Mouse (Mus musculus) heart, postnatal 0 days (tissue): Measurements from ENCODE around the gene Micu1.

Experiments
- CTCF ChIP-seq: IDR thresholded peaks from 2 replicates; pipeline ENCODE4 v1.5.1; 2016; ENCODE audit warnings: antibody characterized with exemption, control low read depth, low read depth
- EP300 ChIP-seq: IDR thresholded peaks from 2 replicates; pipeline ENCODE4 v1.6.1; 2016; ENCODE audit warnings: antibody characterized with exemption, low read depth

GRCm38 (mm10) chr10:59710246-59710645 is 8.0 kb downstream of the Micu1 start:
- no peak for TF ChIP-seq EP300
- TF ChIP-seq CTCF = 0 out of 2 replicates have a peak, but pooled peaks have one; percentile 12
